In genomic region chr13:112993531-112994152, GRCm38 (mm10) we compare ENCODE assay signal across 9 mouse cellular contexts. TPM values are rescaled to one million over a fixed set of nuclear protein-coding genes. Genes with fewer than 3 reads are reported as not detected.
A peak's percentile ranks its signal among the peaks of the same experiment; 100 is the strongest.
DNase-seq lines count a peak whose midpoint lies in the region; ATAC-seq and TF ChIP-seq lines count a peak whose summit lies in the region.
"Had no signal": no experiment of that assay in that cellular context is flagged by ENCODE, and none has a peak within 500 bp of the region (broad histone marks: within the 10 kb centered on the region; RNA-seq: fewer than 3 reads in every experiment).

Gene Mcidas, plus strand, starts transcription at chr13:112993845.

- peaks cover 37% of the 10 kb centered on the region for H3K4me1 ChIP-seq in heart, embryonic 12.5 days (replicated peaks)
- peaks cover 3 to 17% of the 10 kb centered on the region in 2 experiments; a peak in 3 of 4 replicates for H3K4me1 ChIP-seq in heart, embryonic 14.5 days (ENCODE audit: control insufficient read depth in 2 of 2, insufficient read depth in 2 of 2, low read length in 2 of 2)
- peaks cover 39% of the 10 kb centered on the region for H3K4me1 ChIP-seq in limb, embryonic 10.5 days
- peaks cover 16% of the 10 kb centered on the region for H3K4me1 ChIP-seq in midbrain, embryonic 14.5 days (ENCODE audit: control insufficient read depth, insufficient read depth, low read length)

- H3K9me3 ChIP-seq in heart, embryonic 12.5 days (replicated peaks): no peaks in the 10 kb centered on the region
- H3K9me3 ChIP-seq in heart, embryonic 14.5 days (ENCODE audit: control insufficient read depth, low read length): no peaks in the 10 kb centered on the region
- H3K9me3 ChIP-seq in limb, embryonic 10.5 days (replicated peaks): no peaks in the 10 kb centered on the region
- no peaks in the 10 kb centered on the region for H3K9me3 ChIP-seq in midbrain, embryonic 14.5 days (ENCODE audit: control insufficient read depth, low read length)

- H3K27me3 ChIP-seq in heart, embryonic 12.5 days (replicated peaks): peaks cover 95% of the 10 kb centered on the region
- H3K27me3 ChIP-seq in heart, embryonic 14.5 days (ENCODE audit: control insufficient read depth, insufficient read depth, low read length): peaks cover 94% of the 10 kb centered on the region
- H3K27me3 ChIP-seq in limb, embryonic 10.5 days (ENCODE audit: low read depth, poor library complexity, severe bottlenecking): peaks cover 98% of the 10 kb centered on the region
- peaks cover 94% of the 10 kb centered on the region for H3K27me3 ChIP-seq in midbrain, embryonic 14.5 days (ENCODE audit: control insufficient read depth, insufficient read depth, low read length)

- H3K27ac ChIP-seq in heart, embryonic 12.5 days (ENCODE audit: poor library complexity, severe bottlenecking): no peak within 1 kb of the TSS
- H3K27ac ChIP-seq in heart, embryonic 14.5 days (replicated peaks in 1 of 2; ENCODE audit: control insufficient read depth in 1 of 2, insufficient read depth in 1 of 2, low read depth in 2 of 2, low read length in 2 of 2): no peak within 1 kb of the TSS
- H3K27ac ChIP-seq in limb, embryonic 10.5 days: no peak within 1 kb of the TSS
- no peak within 1 kb of the TSS for H3K27ac ChIP-seq in midbrain, embryonic 14.5 days (replicated peaks; ENCODE audit: low read depth, low read length)

- ATAC-seq in heart, embryonic 12.5 days (ENCODE audit: insufficient number of reproducible peaks, low FRiP score): 0 out of 2 replicates have a peak, but pooled peaks have one; percentile 20
- no peak for ATAC-seq in heart, embryonic 14.5 days (ENCODE audit: insufficient number of reproducible peaks, insufficient read depth, low FRiP score, low read depth)
- peak; percentile 22; the same call in 1 of the 2 replicates for ATAC-seq in midbrain, embryonic 14.5 days (ENCODE audit: low FRiP score, low TSS enrichment)
- ATAC-seq: Patski had no signal

- peak within 1 kb of the TSS; percentile 40; the same call in 1 of the 2 replicates for H3K9ac ChIP-seq in heart, embryonic 12.5 days
- peak within 1 kb of the TSS; percentile 50; the same call in 1 of the 2 replicates for H3K9ac ChIP-seq in heart, embryonic 14.5 days (ENCODE audit: low read length)
- H3K9ac ChIP-seq in midbrain, embryonic 14.5 days (replicated peaks; ENCODE audit: low read length): peak within 1 kb of the TSS; percentile 44; the same call in 1 of the 2 replicates

- WGBS in heart, embryonic 12.5 days: under 1% methylated on average over 63 of the region's 63 CpGs
- under 1% methylated on average over 61 of the region's 63 CpGs for WGBS in heart, embryonic 14.5 days
- under 1% methylated on average over 63 of the region's 63 CpGs for WGBS in limb, embryonic 10.5 days
- WGBS in midbrain, embryonic 14.5 days: under 1% methylated on average over 63 of the region's 63 CpGs

- TF ChIP-seq POLR2A in brain, embryonic 14.5 days (IDR thresholded peaks at IDR 0.05; ENCODE audit: borderline replicate concordance, extremely low read depth, insufficient read depth, insufficient read length, poor library complexity, severe bottlenecking): no peak

- no peak for DNase-seq in heart, adult 8-10 months (ENCODE audit: low spot score)
- peak; percentile 42 for DNase-seq in brain, embryonic 14.5 days (ENCODE audit: low read depth)
- peak; percentile 61 for DNase-seq in limb, embryonic 10.5 days (ENCODE audit: low spot score)
- peak; percentile 59 for DNase-seq in midbrain, embryonic 14.5 days
- DNase-seq in frontal cortex, postnatal 25 days (ENCODE audit: low spot score in 2 of 2): no peak
- DNase-seq in right cerebral cortex, adult 2 months (ENCODE audit: low spot score in 2 of 2): no peak

- no peak for TF ChIP-seq CTCF in brain, embryonic 14.5 days (IDR thresholded peaks at IDR 0.05; ENCODE audit: borderline replicate concordance, extremely low read depth, insufficient read depth, insufficient read length)

- H3K36me3 ChIP-seq in heart, embryonic 12.5 days: no peaks in the 10 kb centered on the region
- no peaks in the 10 kb centered on the region for H3K36me3 ChIP-seq in heart, embryonic 14.5 days (ENCODE audit: control insufficient read depth, insufficient read depth, low read length)
- no peaks in the 10 kb centered on the region for H3K36me3 ChIP-seq in limb, embryonic 10.5 days
- no peaks in the 10 kb centered on the region for H3K36me3 ChIP-seq in midbrain, embryonic 14.5 days (ENCODE audit: control insufficient read depth, insufficient read depth, low read length)

- peak within 1 kb of the TSS; percentile 94 for H3K4me2 ChIP-seq in heart, embryonic 12.5 days
- H3K4me2 ChIP-seq in heart, embryonic 14.5 days (ENCODE audit: low read length): peak within 1 kb of the TSS; percentile 82
- peak within 1 kb of the TSS; percentile 87 for H3K4me2 ChIP-seq in midbrain, embryonic 14.5 days (ENCODE audit: low read length)

- H3K4me3 ChIP-seq in heart, embryonic 12.5 days: peak within 1 kb of the TSS; percentile 53
- peak within 1 kb of the TSS; percentile 37 to 45 for H3K4me3 ChIP-seq in heart, embryonic 14.5 days (ENCODE audit: control insufficient read depth in 1 of 2, insufficient read depth in 1 of 2, low read depth in 1 of 2, low read length in 2 of 2)
- H3K4me3 ChIP-seq in limb, embryonic 10.5 days: peak within 1 kb of the TSS; percentile 56
- H3K4me3 ChIP-seq in midbrain, embryonic 14.5 days (replicated peaks; ENCODE audit: low read depth, low read length): peak within 1 kb of the TSS; percentile 45

RNA-seq across cellular contexts. Expression of gene Mcidas, which starts in this region (rescaled TPM):
- polyA plus RNA-seq in heart, embryonic 12.5 days (2016; fragmentation: Nextera tagmentation; extraction: Ambion mirVana): not detected in 2 replicates
- not detected for total RNA-seq in heart, adult 8-10 months (2022)
- polyA plus RNA-seq in brain, embryonic 14.5 days (2012; rRNA removed): 0.85 and 1.1 TPM in 2 replicates
- not detected in 2 replicates for polyA plus RNA-seq in heart, embryonic 14.5 days (2014; fragmentation: Nextera tagmentation; extraction: Ambion mirVana)
- not detected in 2 replicates for polyA plus RNA-seq in limb, embryonic 10.5 days (2016; fragmentation: Nextera tagmentation; extraction: Ambion mirVana)
- polyA plus RNA-seq in midbrain, embryonic 14.5 days (2014; fragmentation: Nextera tagmentation; extraction: Ambion mirVana): 0.22 and 0.27 TPM in 2 replicates

Comparison
In these comparisons a context has a peak if more than half of its experiments do, and no peak if none do; other contexts are left out.
1. Peak in ATAC-seq, H3K4me3 ChIP-seq, H3K9ac ChIP-seq and H3K4me2 ChIP-seq in heart, embryonic 12.5 days; RNA of the gene not detected or under 1 TPM.
2. Peak in DNase-seq and H3K4me3 ChIP-seq in limb, embryonic 10.5 days; RNA of the gene not detected or under 1 TPM.
3. Peak in DNase-seq, ATAC-seq, H3K4me3 ChIP-seq, H3K9ac ChIP-seq and H3K4me2 ChIP-seq in midbrain, embryonic 14.5 days; RNA of the gene not detected or under 1 TPM.